Mouse (Mus musculus) spleen, adult 2 months (tissue): ENCODE results near the gene Plagl2.

ENCODE experiments used
- CTCF ChIP-seq: fragments of 200-500 bp; IDR thresholded peaks from 2 replicates; pipeline ENCODE4 v1.5.1; 2011; ENCODE audit warnings: mild to moderate bottlenecking, inconsistent platforms; ENCODE audit not compliant: insufficient read depth, insufficient read length, insufficient replicate concordance; ENCODE audit errors: extremely low read depth
- POLR2A ChIP-seq: fragments of 200-500 bp; IDR thresholded peaks from 2 replicates; pipeline ENCODE4 v1.6.1; 2011; ENCODE audit warnings: low read depth, low read length, inconsistent platforms

DNA sequence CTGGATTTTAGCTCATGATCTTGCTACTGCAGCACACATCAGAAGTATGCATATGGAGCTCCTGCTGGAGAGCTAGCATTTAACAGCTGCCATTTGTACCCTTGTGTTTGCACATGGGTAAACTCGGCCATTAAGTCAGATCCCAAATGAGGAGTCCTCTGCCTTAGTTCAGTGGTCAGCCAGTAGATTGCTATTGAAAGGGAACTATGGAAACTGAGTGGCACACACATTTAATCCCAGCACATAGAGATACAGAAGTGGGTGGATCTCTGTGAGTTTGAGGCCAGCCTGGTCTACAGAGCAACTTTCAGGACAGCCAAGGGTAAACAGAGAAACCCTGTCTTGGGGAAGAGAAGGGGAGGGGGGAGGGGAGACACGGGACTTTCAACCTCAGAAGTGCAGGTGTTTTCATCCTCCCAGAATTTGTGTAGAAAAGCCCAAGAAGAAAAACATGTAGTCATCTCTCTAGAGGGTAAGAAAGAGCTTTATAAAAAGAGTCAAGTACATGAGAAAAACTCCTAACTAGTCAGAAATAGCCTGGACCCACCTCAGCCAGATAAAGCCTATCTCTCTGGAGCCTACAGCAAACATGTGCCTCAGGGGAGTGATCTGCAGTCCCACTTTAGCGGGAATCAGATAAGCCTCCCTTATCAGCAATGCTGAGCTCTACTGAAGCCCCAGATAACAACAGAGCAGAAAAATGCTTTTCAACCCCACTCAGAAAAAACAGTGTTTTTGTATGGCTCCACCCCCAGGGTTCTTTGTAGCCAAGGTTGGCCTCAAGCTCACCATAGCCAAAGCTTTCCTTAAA, 18.8 kb upstream of the Plagl2 start:
- TF ChIP-seq CTCF, result no peak
- TF ChIP-seq POLR2A, result no peak
